Mouse (Mus musculus) activated CD4-positive, CD25-positive, alpha-beta regulatory T cell, adult 4 months (primary cell): ENCODE data around the gene Iqgap2. TPM values are rescaled to one million over a fixed set of nuclear protein-coding genes. Genes with fewer than 3 reads are reported as not detected.
A peak's percentile ranks its signal among the peaks of the same experiment; 100 is the strongest.

Experiments
- ATAC-seq: one replicate; pipeline ENCODE4 v1.8.0; 2017
- polyA plus RNA-seq, 2 experiments: library from polyadenylated mRNA; unstranded; fragments of 100-300 nt; shearing (Covaris generic); gene quantifications; one replicate each; pipeline ENCODE4 v1.2.1; 2017

The Iqgap2 gene
- 10 to 100 TPM; 16.6 to 17.1 TPM for polyA plus RNA-seq

GRCm38 (mm10) chr13:95891491-95891925 is at the start of gene Iqgap2:
Gene Iqgap2 (minus strand): TSS chr13:95891922.
- ATAC-seq: no peak

GRCm38 (mm10) chr13:95940811-95941210 is 49.1 kb upstream of the Iqgap2 start:
- ATAC-seq: no peak

DNA sequence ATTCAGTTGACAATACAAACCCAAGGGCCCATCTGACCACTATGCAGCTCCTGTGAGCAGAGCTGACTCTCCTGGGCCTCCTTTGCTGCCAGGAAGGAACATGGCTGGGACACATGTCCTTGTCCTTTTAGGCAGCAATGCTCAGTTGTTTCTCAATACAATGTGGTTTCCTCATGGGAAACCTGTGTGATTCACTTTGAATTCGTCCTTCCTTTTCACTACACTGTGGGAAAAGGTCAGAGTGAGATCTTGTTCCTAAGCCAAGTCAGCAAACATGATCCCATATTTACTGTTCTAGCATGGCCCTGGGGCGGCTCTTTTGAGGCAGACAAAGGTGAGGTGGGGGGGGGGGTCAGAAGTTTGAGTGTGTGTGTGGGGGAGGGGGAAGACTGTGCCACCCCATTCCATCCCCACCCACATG is 32.5 kb upstream of the Iqgap2 start:
- no peak for ATAC-seq

GRCm38 (mm10) chr13:95922626-95923025 is 30.9 kb upstream of the Iqgap2 start:
- ATAC-seq: no peak

- ATAC-seq: no peak
Observed at GRCm38 (mm10) chr13:95918624-95919284, 27.0 kb upstream of the Iqgap2 start.

DNA sequence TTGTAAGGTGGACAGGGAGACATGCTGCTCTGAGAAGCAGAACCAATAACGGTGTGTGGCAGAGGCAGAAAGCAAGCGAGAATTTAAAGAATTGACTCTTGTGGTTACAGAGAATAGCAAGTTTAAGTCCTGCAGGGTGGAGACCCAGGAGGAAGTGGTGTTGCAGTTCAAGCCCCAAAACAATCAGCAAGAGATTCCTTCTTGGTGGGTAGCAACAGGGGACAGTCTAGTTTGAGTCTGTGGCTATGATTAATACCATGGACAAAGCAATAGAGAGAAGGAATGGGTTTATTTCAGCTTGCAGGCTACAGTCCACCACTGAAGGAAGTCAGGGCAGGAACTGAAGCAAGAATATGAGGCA is 21.3 kb upstream of the Iqgap2 start:
- ATAC-seq: peak; percentile 52

DNA sequence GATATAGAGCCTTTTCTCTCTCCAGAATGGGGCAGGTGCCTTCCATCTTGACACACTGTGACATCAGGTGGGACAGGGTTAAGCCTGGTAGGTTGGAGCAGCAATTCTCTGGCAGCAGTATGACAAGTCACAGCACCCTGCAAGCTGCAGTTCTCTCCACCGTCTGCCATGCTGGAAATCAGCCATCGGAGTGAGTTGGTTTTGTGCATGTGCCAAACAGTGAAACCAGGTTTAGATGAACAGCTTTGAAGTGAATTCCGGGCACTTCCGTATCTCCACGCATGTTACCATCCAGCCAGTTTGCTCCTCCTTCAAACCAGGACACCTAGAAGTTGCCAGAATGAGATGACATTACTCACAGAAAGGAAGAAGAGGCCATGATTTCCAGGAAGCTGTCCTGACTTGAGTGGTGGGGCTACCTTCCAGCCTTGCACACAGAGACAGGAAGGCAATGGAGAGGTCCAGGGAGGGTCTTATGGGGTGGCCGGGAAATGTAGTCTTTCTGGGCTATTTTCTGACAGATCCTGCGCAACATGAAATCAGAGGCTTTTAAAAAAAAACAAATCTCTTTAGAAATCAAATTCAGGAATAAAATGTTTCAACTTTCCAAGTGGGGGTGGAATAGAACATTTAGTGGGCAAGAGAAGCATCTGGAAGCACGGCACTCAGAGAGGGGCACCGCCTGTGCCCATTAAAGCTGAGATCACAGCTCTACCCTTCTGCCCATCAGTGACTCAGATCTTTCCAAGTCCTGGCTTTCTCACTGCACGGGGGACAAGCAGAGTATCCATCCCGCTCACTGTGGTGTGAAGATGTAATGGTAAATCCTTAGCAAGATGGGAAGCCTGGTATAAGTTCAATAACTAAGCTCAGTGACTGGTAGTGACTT is 20.7 kb upstream of the Iqgap2 start:
- peak; percentile 19 for ATAC-seq

- ATAC-seq: no peak
Observed at GRCm38 (mm10) chr13:95910270-95910669, 18.5 kb upstream of the Iqgap2 start.

GRCm38 (mm10) chr13:95909244-95909643 is 17.5 kb upstream of the Iqgap2 start:
- no peak for ATAC-seq

GRCm38 (mm10) chr13:95902696-95903095 is 11.0 kb upstream of the Iqgap2 start:
- ATAC-seq: no peak

GRCm38 (mm10) chr13:95899885-95900650 is 8.3 kb upstream of the Iqgap2 start:
- ATAC-seq: no peak

- ATAC-seq: no peak
Observed at GRCm38 (mm10) chr13:95896501-95896900, 4.8 kb upstream of the Iqgap2 start.

DNA sequence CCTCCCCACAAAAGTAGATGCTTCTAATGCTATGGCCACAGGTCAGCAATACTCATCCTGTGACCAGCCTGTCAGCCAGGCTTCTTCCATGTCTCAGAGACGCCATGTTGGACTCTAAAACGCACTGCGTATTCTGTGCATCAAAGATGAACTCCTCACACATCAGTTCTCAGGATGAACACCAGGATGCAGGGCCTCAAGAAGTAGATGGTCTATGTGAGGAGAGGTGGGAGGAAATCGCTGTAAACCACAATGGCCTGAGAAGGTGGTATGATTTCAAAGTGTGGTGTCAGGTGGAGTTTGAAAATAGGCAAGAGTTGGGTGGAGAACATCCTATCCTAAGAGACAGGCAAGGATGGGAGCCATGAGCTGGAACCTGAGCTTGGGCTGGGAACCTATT is 1.4 kb upstream of the Iqgap2 start:
- ATAC-seq: no peak

DNA sequence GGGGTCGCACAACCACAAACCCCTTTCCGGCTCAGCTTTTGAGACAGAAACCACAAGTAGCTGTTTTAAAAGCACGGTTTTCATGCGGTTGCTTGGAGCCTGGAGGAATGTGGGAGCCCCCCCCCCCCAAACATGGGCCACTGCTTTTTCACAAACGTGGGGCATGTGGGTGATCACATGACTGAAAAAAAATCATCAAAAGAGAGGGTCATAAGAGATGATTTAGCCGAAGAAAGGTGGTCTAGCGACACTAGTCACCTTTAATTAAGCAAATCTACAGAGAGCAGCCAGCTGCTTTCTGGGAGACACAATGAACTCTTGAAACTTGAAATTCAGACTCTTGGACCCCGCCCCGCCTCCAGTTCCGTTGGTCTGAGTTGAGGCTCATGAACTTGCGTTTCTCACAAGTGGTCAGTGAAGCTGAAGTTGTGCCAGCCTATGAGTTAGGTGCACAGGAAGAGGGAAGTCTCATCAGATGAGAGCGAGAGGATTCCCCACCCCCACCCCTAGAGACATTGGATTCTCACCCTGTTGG is 956 bp upstream of the Iqgap2 start:
- peak; percentile 1 for ATAC-seq

DNA sequence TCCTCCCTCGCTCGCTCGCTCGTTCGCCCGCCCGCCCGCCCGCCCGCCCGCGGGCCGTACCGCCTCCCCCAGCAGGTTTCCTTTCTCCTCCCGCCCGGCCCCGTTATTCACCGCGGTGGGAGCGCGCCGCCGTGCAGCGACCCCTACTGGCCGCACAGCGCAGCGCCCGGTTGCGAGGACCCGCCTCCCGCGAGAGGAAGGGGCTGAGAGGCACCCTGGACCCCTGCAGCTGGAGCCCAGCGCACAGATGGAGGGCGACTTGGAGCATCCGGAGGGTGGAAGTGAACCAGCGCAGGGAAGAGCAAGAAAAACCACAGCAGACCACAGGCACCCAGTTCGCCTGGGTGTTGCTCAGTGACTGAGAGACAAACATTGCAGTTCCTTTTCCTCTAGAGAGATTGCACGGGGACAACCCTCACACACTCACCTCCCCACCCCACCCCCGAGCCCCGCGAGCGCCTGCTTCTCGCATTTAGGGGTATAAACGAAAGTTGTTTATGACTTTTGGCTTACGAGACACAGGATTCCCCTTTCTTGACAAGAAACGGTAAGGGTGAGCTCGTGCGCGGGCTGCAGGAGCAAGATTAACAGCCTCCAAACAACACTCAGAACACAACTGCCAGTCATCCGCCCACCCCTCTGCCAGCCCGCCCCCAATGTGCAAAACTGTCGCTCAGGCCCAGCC is 346 bp upstream of the Iqgap2 start:
- peak; percentile 72 for ATAC-seq

DNA sequence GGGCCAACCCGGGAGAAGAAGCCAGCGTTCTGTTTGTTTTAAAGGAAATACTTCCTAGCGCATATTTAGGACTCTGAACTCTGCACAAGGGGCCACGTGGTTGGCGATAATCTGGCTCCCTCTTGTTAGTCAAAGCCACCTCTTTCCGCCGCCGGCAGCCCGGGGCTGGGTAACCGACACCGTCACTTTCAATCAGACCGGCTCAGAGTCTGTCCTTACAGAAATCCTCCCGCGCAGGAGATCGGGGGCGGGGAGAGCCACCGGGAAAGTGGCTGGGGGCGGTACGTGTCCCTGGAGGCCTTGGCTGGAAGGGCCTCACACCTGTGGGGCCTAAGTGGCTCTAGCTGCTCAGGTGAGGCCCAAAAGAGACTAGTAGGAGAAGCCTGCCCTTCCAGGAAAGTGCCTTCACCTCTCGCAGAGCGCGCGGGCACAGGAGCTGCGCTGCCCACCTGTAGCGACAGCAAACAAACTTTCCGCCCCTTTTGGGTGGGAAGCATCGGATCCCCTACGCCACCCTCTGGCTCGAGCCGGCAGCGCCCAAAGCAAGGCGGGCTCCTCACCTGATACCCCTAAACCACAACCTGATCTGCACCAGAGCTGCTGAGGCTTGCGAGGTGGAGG is 761 bp downstream of the Iqgap2 start:
- peak; percentile 26 for ATAC-seq

DNA sequence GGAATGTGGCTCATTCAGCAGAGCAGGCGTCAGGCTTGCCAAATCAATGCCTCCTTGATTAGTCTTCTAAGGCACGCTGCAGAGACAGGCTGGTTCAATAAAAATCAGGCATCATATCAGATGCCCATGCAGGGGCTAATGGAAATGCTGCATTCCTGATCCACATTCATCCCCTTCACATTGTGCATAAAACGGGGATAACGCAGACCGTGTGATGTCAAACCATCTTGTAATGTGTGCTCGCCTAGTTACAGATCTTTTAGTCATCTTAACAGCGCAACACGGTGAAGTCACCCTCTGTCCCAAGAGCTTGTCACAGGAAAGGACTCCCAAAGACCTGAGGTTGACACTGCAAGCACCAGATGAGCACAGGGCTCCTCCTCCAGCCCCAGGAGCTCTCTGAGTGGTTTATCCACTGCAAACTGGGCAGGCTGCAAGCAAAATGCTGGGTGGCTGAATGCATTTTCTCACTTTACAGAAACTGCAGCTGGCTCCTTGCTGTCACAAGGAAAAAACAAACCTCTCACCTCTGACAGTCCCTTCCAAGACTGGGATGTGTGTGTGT is 1.7 kb downstream of the Iqgap2 start:
- no peak for ATAC-seq

DNA sequence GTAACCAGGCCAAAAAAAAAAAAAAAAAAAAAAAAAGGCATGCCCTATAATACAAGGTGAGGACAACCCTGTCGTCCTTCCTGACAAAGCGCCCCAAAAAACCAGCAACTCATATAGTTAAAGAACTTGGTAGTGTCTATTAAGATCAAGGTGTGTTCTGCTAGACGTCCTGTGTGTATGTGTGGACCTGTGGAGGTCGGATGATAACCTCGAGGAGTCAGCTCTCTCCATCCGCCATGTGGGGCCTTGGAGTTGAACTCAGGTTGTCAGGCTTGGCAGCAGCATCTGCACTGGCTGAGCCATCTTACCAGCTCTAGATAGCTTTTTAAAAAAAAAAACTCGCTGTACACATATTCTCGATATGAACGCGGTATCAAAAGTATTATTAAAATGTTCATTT is 2.4 kb downstream of the Iqgap2 start:
- no peak for ATAC-seq

DNA sequence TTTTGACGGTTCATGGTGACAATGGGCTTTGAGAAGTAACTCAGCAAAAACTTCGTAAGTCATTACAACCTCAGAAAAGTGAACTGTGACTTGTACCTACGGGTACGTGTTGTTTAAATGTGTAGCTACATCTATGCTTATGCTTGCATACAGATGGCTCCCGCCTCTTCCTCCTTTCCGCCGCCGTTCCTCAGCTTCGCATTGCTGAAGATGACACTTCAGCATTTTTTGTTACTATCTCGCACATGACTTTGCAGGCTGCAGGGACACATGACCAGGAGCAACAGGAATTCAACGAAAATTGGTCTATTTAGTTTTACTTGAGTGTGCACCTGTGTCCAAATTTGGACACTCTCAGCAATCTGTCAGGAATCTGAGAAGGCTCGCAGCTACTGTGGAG is 3.1 kb downstream of the Iqgap2 start:
- ATAC-seq: no peak

DNA sequence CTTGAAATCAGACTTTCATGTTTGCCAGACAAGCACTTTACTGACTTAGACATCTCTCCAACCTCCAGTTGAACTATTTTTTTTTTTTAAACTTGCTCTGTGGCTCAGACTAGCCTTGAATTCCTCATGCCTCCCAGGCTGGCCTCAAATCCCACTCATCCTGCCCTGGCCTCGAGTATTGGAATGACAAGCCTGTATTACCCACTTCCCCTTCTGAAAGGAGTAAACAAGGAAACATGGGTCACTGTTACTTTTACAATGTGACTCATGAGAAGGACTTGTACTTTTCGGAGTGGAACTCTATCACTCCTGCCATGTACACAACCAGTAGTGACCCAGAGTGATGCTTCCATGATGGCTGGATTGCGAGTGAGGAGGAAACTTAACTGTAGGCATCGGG is 3.6 kb downstream of the Iqgap2 start:
- no peak for ATAC-seq

DNA sequence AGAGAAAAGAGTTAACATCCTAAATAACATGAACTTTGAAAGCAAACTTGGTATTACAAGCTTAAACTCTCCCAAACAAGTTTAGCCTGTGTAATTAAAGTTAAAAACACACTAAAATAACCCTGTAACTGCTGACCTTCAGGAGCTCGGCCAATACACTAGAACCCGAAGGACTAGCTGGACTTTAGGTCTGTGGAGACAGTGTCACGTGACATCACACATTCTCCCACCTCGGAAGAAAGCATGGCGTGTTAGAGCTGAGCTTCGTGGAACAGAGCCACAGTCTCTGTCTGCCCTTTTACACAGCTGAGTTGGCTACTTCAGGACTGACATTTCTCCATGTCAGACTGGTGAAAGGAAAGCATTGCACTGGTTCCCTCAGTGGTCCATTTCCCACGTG is 4.3 kb downstream of the Iqgap2 start:
- ATAC-seq: no peak

DNA sequence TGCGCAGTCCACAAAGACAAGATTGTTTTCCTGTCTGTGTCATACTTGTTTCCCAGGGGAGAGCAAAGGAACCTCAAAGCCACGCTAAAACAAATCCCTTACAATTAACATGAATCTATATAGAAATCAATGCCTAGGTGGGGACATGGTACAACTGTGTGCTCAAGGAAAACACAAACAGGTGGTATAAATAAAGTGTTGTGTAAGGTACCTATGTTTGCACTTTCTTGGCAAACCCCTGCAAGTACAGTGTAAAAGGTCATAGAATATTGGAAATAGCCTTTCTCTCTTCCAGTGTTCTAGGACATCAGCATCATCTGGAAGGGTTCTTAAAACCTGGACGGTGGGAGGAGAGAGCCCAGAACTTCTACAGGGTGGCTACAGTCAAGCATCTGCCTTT is 7.3 kb downstream of the Iqgap2 start:
- no peak for ATAC-seq
